Mouse (Mus musculus): ENCODE measurements around the gene Smim22. TPM values are rescaled to one million over a fixed set of nuclear protein-coding genes. Genes with fewer than 3 reads are reported as not detected.

Gene Smim22
- total RNA-seq, 2 experiments from 2014 or later, result not detected

DNA sequence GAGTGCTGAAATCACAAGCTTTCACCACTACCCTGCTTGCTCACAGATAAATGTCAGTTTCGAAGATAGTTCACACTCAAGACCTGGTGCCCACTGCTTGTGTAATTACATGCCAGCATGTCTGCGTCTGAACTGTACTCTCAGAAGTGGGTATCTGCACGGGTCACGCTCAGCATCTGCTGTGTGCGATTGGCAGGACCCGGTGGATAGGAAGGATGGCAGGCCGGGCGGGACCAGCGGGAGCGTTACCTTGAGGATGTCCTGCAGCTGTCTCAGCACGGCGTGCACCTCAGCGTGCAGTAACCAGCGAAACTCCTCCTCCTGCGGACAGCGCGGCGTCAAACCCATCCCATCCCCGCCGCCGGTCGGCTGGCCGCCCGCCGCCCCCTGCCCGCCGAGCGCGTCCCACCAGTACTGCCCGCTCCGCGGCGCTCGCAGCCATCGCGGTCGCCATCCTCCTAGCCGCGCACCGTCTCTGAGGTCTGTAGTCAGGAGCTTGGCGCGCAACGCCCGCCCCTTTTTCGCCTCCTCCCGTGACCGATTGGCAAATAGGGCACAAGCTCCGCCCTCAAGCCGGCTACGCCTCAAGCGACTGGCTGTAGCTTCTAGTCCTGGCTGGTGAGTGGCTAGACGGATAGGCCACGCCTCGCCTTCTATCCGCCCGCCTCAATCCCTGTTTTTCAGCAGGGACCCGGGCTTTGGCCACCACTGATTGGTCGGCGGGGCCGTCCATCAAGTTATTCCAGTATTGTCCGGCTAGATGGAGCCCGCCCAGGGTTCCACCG lies 6.2 kb downstream of the Smim22 start, which contains the start of gene Rogdi:
Gene Rogdi, minus strand, starts transcription at position 500 of the 785 bp plus-strand sequence.
- peak; percentile 39 for TF ChIP-seq CTCF (conservative IDR thresholded peaks at IDR 0.05)

DNA sequence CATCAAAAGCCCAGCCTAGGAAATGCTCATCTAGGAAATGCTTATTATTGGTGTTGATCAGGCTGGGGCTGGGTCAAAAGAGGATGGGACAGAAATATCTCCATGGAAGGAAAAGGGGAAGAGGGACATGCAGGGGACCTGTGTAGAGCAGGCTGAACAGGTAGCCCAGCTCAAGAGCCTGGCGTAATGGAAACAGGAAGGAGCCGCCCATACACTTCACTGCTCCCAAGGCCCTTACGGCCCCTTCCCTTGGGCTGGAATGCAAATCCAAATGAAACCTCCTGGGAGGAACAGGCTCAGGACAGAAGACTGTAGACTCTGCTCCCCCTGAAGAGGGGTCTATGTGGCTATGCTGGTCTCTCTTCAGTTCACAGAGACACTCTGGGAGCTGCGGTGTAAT lies 7.5 kb downstream of the Smim22 start:
- Histone ChIP-seq H3K27ac (no peak overlapping the region), H3K4me3 (no peak overlapping the region)
- TF ChIP-seq CTCF (conservative IDR thresholded peaks at IDR 0.05), result no peak
- DNase-seq (ENCODE audit: low spot score in 2 of 2), result no peak

More for the DNA sequence above, 6.2 kb downstream of the Smim22 start, which contains the start of gene Rogdi:
- peak; percentile 97 to 99 for DNase-seq (ENCODE audit: low spot score in 2 of 2)
- peak within 1 kb of the TSS; percentile 93 for H3K4me3 ChIP-seq
- H3K27ac ChIP-seq, result peak within 1 kb of the TSS; percentile 95

DNA sequence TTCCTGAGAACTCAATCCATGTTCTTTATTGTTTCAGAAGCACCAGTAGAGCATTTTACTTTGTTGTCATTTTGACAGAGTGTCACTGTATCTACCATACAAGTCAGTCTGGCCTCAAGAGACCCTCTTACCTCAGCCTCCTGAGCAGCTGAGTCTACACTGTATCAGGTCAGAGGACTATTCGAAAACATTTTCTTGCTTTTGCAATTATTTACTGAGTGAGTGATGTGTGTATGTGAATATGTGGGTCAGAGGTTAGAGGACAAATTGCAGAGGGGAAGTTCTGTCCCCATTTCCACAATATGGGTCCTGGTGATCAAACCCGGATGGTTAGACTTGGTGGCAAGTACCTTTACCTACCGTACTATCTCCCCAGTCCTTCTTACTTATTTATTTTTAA lies 16.9 kb downstream of the Smim22 start:
- no peak for DNase-seq (ENCODE audit: low spot score in 2 of 2)
- no peak for TF ChIP-seq CTCF (conservative IDR thresholded peaks at IDR 0.05)
- no peak overlapping the region for H3K27ac ChIP-seq
- no peak overlapping the region for H3K4me3 ChIP-seq

DNA sequence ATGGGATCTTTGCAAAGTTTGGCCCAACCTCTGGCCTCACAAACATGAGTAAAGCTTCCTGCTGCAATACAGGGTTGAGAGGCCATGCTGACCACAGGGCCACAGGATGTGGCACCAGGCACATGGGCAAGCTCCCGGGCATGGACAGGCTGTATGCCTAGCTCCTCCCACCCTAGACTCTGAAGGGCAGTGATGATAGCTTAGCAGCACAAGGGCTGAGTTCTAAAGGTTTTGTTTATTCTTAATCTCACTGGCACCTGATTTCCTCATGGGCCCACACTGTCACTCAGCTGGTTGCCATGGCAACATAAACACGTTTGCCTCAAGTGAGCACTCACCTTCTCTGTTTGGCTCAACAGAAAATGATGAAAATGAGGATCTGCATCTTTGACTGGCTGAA lies 22.8 kb downstream of the Smim22 start:
- DNase-seq (ENCODE audit: low spot score in 2 of 2), result no peak
- no peak overlapping the region for H3K4me3 ChIP-seq

DNA sequence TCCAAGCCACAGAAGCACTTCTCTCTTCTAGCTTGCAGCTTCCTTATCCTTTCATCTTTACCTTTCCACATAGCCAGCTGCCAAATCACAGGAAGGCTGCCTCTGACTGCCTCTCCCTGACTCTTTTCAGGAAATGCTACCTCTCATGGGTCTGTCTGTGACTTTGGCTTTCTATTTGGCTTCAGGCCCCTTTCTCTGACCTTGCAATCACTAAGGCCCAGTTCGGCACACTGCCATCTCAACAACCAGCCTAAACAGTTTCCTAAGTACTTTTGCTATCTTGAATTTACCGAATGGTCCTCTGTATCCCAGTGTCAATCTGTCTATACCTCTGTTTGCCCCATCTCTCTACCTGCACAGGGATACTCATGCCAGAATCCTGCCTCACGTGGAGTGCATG lies 28.5 kb downstream of the Smim22 start:
- Histone ChIP-seq H3K4me3 (no peak overlapping the region), H3K27ac (no peak overlapping the region)
- no peak for DNase-seq (ENCODE audit: low spot score in 2 of 2)
- TF ChIP-seq CTCF (conservative IDR thresholded peaks at IDR 0.05), result no peak

More for the DNA sequence above, 22.8 kb downstream of the Smim22 start:
- H3K27ac ChIP-seq, result no peak overlapping the region
- no peak for TF ChIP-seq CTCF (conservative IDR thresholded peaks at IDR 0.05)

DNA sequence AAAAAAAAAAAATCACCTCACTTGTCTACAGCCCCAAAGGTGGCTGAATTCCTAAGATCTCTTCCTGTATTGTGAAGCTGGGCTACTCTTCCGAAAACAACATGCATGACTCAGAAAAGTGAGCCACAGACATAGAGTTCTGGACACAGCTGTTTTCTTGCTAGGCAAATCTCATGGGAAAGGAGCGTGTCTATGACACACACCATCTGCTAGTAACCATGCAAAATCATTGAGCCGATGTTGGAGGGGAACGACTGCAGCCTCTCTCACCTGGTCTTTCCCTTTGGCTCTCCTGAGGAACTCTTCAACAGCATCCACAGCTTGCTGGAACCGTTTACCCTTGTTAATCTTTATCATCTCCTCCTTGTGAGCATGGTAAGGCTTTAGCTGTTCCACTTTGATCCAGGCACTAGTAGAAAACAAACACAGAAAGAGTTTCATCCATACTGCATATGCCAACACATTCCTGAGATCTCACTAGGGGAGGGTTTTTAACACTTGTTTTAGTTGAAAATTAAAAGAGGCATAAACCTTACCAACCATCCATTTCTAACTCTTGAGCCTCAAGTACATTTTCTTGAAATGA lies 29.7 kb downstream of the Smim22 start:
- TF ChIP-seq CTCF (conservative IDR thresholded peaks at IDR 0.05), result no peak
- Histone ChIP-seq H3K4me3 (no peak overlapping the region), H3K27ac (peak overlapping the region; percentile 23; the same call in 1 of the 2 replicates)
- DNase-seq (ENCODE audit: low spot score in 2 of 2), result peak in 1 of 2 experiments; percentile 23

DNA sequence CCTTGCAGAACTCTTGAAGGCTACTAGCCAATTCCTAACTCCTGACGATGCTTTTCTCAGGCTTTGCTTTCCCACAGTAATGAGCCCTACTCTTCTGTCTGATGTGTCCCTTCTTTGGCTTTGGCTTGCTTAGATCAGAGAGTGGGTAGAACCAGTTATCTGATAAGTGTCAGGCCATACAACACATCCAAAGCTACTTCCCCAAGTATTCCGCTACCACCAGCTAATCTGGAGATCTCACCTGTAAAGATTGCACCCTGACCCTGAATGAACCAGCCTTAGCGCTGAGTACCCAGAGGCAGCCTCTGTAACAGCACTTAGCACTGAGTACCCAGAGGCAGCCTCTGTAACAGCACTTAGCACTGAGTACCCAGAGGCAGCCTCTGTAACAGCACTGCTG lies 38.2 kb downstream of the Smim22 start:
- no peak for DNase-seq (ENCODE audit: low spot score in 2 of 2)
- Histone ChIP-seq H3K27ac (no peak overlapping the region), H3K4me3 (no peak overlapping the region)
- no peak for TF ChIP-seq CTCF (conservative IDR thresholded peaks at IDR 0.05)

DNA sequence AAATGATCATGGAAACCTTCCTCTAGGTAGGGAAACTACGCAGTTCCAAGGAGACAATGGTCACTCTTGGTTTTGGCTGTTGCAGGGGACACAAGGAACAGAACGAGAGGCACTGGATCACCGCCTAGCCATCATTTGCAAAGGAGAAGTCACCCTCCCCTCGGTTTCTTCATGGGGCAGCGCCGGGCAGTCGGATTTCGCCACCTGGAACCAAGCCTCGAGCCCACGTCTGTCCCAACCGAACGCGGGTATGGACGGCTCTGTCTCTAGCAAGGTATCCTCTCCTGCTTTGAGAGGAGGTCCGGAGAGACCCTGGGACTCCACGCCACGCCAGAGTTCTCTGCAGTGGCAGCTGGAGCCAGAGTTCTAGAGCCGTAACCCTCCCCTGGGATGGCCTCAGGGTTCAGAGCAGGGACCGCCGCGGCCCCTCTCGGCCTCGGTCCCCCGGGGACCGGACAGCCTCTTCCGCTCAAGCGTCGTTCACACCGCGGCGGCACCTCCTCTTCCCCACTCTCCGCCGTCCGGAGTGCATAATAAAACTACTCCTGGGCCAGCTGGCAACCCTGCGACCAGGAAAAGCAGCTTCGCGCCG lies 42.2 kb downstream of the Smim22 start:
- TF ChIP-seq CTCF (conservative IDR thresholded peaks at IDR 0.05), result no peak
- Histone ChIP-seq H3K27ac (peak overlapping the region; percentile 94), H3K4me3 (peak overlapping the region; percentile 82)
- DNase-seq (ENCODE audit: low spot score in 2 of 2), result peak in 1 of 2 experiments; percentile 21

DNA sequence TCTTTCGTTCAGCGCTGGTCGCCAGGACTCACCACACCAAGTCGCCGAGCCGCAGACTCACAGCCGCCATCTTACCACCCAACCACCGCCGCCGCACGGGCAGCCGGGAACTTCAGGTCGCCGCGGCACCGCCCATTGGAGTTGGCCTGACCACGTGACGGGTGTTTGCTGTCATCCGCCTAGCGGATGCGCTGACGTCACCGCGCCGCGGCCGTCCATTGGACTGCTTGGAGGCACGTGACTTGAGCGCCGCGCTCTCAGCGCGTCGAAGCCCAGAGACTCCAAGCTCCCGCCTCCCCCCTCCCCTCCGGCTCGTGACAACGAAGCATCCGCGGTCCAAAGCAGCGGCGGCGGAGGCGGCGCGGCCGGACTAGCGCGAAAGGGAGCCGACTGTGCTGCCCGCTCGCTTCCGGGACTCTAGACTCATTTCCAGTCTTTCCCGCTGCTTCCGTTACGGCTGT lies 42.7 kb downstream of the Smim22 start, which contains the start of the genes Glyr1 and Ubn1:
Gene Glyr1, minus strand, starts transcription at position 90 of the 461 bp plus-strand sequence.
Gene Ubn1, plus strand, starts transcription at position 284 of the 461 bp plus-strand sequence.
- DNase-seq (ENCODE audit: low spot score in 2 of 2), result peak; percentile 98 to 99
- H3K27ac ChIP-seq, result peak within 1 kb of the TSS; percentile 97
- H3K4me3 ChIP-seq, result peak within 1 kb of the TSS; percentile 82
- TF ChIP-seq CTCF (conservative IDR thresholded peaks at IDR 0.05), result no peak

DNA sequence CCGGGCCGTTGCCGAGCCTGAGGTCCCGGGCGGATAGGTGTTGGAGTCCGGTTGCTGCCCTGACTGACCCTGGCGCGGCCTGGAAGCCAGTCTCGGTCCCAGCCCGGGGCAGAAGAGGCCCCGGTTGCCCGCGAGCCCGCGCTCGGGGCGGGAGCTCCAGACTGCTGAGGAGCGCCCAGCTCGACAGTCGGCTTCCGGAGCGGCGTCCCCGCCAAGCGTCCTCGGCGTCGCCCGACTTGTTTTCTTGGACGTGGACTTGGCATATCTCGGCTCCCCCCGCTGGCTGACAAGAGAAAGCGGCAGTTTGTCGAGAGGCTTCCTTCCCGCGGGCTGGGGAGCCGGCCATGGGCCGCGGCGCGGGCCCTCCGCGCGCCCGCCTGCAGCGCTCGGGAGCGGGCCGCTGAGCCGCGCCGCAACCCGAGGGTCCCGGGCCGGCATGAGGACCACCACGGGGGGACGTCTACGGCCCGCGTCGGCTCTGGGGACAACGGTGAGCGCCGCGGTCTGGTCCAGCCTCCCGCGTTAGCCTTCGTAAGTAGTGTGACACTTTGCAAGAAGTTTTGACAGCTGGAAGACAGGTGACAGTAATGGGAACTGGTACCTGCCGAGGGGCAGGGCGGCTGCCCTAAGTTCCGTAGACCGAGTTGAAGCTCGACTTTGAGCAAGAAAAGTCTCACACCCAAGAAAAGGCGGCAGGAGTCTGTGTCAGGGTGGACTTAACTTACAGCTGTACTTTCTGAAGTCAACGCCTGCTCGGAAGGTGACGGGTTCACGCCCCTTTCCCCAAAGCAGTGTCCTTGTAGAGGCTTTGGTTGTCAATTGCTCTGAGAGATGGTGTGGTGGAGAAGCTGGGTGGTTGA lies 43.4 kb downstream of the Smim22 start:
- peak; percentile 56 to 60 for DNase-seq (ENCODE audit: low spot score in 2 of 2)
- 0 out of 2 replicates have a peak, but pooled peaks have one; percentile 25 for TF ChIP-seq CTCF (conservative IDR thresholded peaks at IDR 0.05)
- Histone ChIP-seq H3K4me3 (peak overlapping the region; percentile 82), H3K27ac (peak overlapping the region; percentile 97)

Other genes starting within 250 kb of the Smim22 start
- gene Cdip1, start 217.0 kb upstream of the Smim22 start, total RNA-seq (2021), result 100 to 1,000 TPM; 230 to 241 TPM
- not detected for gene 4930562C15Rik, start 171.9 kb upstream of the Smim22 start, total RNA-seq (2021)
- gene Ubald1, start 127.0 kb upstream of the Smim22 start, total RNA-seq (2021), result 10 to 100 TPM; 95.8 to 96.4 TPM
- gene Mgrn1, start 121.0 kb upstream of the Smim22 start, total RNA-seq (2021), result 100 to 1,000 TPM; 211 to 212 TPM
- gene Nudt16l1, start 68.5 kb upstream of the Smim22 start, total RNA-seq (2021), result 10 to 100 TPM; 79.1 to 79.6 TPM
- 10 to 100 TPM; 75.8 to 98.0 TPM for gene Anks3, start 43.1 kb upstream of the Smim22 start, total RNA-seq (2021)
- not detected for gene Sept12, start 9.4 kb upstream of the Smim22 start, total RNA-seq (2021)
- 100 to 1,000 TPM; 394 to 420 TPM for gene Rogdi, start 6.3 kb downstream of the Smim22 start, total RNA-seq (2021)
- gene Glyr1, start 42.6 kb downstream of the Smim22 start, total RNA-seq (2021), result 100 to 1,000 TPM; 144 TPM
- 10 to 100 TPM; 43.6 to 44.2 TPM for gene Ubn1, start 42.8 kb downstream of the Smim22 start, total RNA-seq (2021)
- 1 to 10 TPM; 2.8 to 4.5 TPM for gene Ppl, start 125.1 kb downstream of the Smim22 start, total RNA-seq (2021)
- 1 to 10 TPM; 5.3 to 6.7 TPM for gene Sec14l5, start 139.8 kb downstream of the Smim22 start, total RNA-seq (2021)
- gene Nagpa, start 196.7 kb downstream of the Smim22 start, total RNA-seq (2021), result 10 to 100 TPM; 12.2 to 15.9 TPM
- 1 to 10 TPM; 4.6 to 4.9 TPM for gene AU021092, start 215.0 kb downstream of the Smim22 start, total RNA-seq (2021)
- 10 to 100 TPM; 28.7 to 32.1 TPM for gene Alg1, start 226.3 kb downstream of the Smim22 start, total RNA-seq (2021)
- gene Eef2kmt, start 248.7 kb downstream of the Smim22 start, total RNA-seq (2021), result 1 to 10 TPM; 4.7 TPM